Mouse (Mus musculus) stomach, embryonic 16.5 days (tissue): Measurements from ENCODE around the gene Elovl6. TPM values are rescaled to one million over a fixed set of nuclear protein-coding genes. Genes with fewer than 3 reads are reported as not detected.

ENCODE experiments used
- ATAC-seq: fragments of 200-750 bp; cut with Nextera tagmentation; 2 replicates; pipeline ENCODE4 v1.8.0; 2017; ENCODE audit warnings: moderate number of reproducible peaks, moderate TSS enrichment; ENCODE audit not compliant: insufficient read depth, low FRiP score
- H3K27ac ChIP-seq: fragments of 300-500 bp; sonication (generic); 2 replicates; pipeline ENCODE4 v1.5.1; 2014; ENCODE audit warnings: low read length
- H3K27me3 ChIP-seq: fragments of 300-500 bp; sonication (generic); 2 replicates; pipeline ENCODE4 v1.6.1; 2014; ENCODE audit warnings: low read length, control low read depth, mixed read lengths; ENCODE audit not compliant: control insufficient read depth, insufficient read depth
- H3K36me3 ChIP-seq: fragments of 300-500 bp; sonication (generic); 2 replicates; pipeline ENCODE4 v1.6.1; 2014; ENCODE audit warnings: low read length; ENCODE audit not compliant: control insufficient read depth, insufficient read depth
- H3K4me1 ChIP-seq: fragments of 300-500 bp; sonication (generic); 2 replicates; pipeline ENCODE4 v1.6.1; 2014; ENCODE audit warnings: low read length, control low read depth, mixed read lengths; ENCODE audit not compliant: control insufficient read depth, insufficient read depth
- H3K4me2 ChIP-seq: fragments of 300-500 bp; sonication (generic); 2 replicates; pipeline ENCODE4 v1.6.1; 2014; ENCODE audit warnings: low read depth, low read length, mixed read lengths
- H3K4me3 ChIP-seq: fragments of 300-500 bp; sonication (generic); replicated peaks from 2 replicates; pipeline ENCODE4 v1.5.1; 2014; ENCODE audit warnings: mild to moderate bottlenecking, low read length
- H3K9ac ChIP-seq: fragments of 300-500 bp; sonication (generic); 2 replicates; pipeline ENCODE4 v1.6.1; 2014; ENCODE audit warnings: low read length
- H3K9me3 ChIP-seq: fragments of 300-500 bp; sonication (generic); replicated peaks from 2 replicates; pipeline ENCODE4 v1.6.1; 2016; ENCODE audit warnings: low read length, control low read depth; ENCODE audit not compliant: control insufficient read depth
- WGBS: fragments of 180-500 bp; shearing (Covaris S2); extraction: QIAGEN DNeasy Blood & Tissue Kit; methylation state at CpG from one replicate; pipeline ENCODE4 v1.1.7; 2014; 5-methylcytosine and 5-hydroxymethylcytosine counted together
- polyA plus RNA-seq: library from polyadenylated mRNA; unstranded; fragments of >200 nt; fragmentation: Nextera tagmentation; extraction: Ambion mirVana; gene quantifications from 2 replicates; pipeline ENCODE4 v1.2.1, GENCODE M21; 2015

Elovl6 gene
- polyA plus RNA-seq, 1 experiment from 2014 or later: 27.5 TPM

DNA sequence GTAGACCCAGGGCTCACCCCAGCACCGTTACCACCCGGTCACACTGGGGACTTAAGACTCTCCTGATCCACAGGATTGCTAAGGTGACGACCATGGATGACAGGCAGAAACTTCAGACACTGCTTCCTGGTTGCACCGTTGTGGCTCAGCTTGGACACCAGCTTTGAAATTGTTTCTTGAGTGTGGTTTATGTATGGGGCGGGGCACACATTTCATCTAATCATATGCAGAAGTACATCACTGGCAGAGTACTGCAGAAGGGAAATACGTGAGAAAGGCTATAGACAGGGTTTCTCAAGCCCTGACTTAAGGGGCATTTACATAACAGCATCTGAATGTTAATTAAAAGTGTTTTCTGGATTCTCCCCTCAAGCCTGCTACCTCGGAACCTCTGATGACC is 81.6 kb downstream of the Elovl6 start:
- Histone ChIP-seq H3K9ac (no peak overlapping the region), H3K36me3 (no peaks in the 10 kb centered on the region), H3K4me1 (no peaks in the 10 kb centered on the region; the same call in 1 of the 2 replicates), H3K27ac (no peak overlapping the region), H3K27me3 (no peaks in the 10 kb centered on the region), H3K4me2 (no peak overlapping the region), H3K4me3 (no peak overlapping the region), H3K9me3 (no peaks in the 10 kb centered on the region)
- ATAC-seq: no peak
- 80% methylated on average over 7 of the region's 7 CpGs for WGBS

GRCm38 (mm10) chr3:129614216-129614615 is 82.1 kb downstream of the Elovl6 start:
- Histone ChIP-seq H3K4me2 (no peak overlapping the region), H3K9ac (no peak overlapping the region), H3K36me3 (no peaks in the 10 kb centered on the region), H3K4me1 (no peaks in the 10 kb centered on the region; the same call in 1 of the 2 replicates), H3K9me3 (no peaks in the 10 kb centered on the region), H3K27me3 (no peaks in the 10 kb centered on the region), H3K27ac (no peak overlapping the region), H3K4me3 (no peak overlapping the region)
- no peak for ATAC-seq
- 86% methylated on average over 2 of the region's 2 CpGs for WGBS

DNA sequence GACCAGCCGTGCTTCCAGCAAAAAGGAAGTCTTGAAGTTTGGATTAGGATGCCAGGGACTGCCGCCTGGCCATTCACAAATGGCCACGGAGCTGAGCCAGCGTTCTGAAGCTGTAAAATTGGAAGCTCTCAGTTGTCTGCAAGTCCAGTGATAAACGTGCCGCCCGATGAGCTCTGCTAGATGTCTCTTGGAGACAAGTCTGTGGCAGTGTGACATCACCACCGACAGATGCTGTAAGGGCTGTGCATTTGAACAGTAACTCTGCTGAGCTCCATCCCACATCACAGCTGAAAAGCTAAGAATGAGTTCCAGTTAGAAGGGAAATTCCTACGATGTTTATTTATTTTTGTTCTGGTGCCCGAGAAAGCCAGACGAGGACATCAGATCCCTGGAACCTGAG is 85.3 kb downstream of the Elovl6 start:
- 78% methylated on average over 11 of the region's 11 CpGs for WGBS
- H3K9me3 ChIP-seq: no peaks in the 10 kb centered on the region
- H3K27ac ChIP-seq: no peak overlapping the region
- H3K36me3 ChIP-seq: 0 out of 2 replicates have a peak, but pooled peaks cover 4% of the 10 kb centered on the region
- peaks cover 6% of the 10 kb centered on the region; the same call in 1 of the 2 replicates for H3K4me1 ChIP-seq
- no peak for ATAC-seq
- H3K9ac ChIP-seq: no peak overlapping the region
- H3K4me2 ChIP-seq: no peak overlapping the region
- no peaks in the 10 kb centered on the region for H3K27me3 ChIP-seq
- no peak overlapping the region for H3K4me3 ChIP-seq

GRCm38 (mm10) chr3:129619194-129619775 is 87.1 kb downstream of the Elovl6 start:
- Histone ChIP-seq H3K27ac (no peak overlapping the region), H3K4me3 (no peak overlapping the region), H3K27me3 (no peaks in the 10 kb centered on the region), H3K36me3 (0 out of 2 replicates have a peak, but pooled peaks cover 4% of the 10 kb centered on the region), H3K4me2 (no peak overlapping the region), H3K9ac (no peak overlapping the region), H3K4me1 (0 out of 2 replicates have a peak, but pooled peaks cover 6% of the 10 kb centered on the region), H3K9me3 (no peaks in the 10 kb centered on the region)
- no peak for ATAC-seq
- WGBS: 36% methylated on average over 16 of the region's 16 CpGs

DNA sequence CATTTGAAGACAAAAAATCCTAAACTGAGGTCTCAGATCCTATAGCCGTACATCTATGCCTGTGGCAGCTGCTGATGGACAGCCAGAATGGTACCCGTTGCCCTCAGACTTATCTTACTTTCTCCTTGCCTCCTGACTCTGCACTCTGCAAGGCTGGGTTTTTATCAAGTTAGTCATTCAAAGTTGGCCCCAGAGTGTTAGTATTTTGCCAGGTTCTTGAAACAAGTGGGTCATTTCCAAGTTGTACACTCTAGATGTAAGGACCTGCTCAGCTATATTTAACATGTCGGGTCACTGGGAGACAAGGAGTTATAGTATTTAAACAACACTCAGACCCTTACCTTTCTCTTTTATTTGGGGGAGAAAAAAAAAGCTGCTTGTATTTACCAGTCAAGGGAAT is 88.6 kb downstream of the Elovl6 start:
- H3K9ac ChIP-seq: no peak overlapping the region
- no peaks in the 10 kb centered on the region for H3K9me3 ChIP-seq
- ATAC-seq: no peak
- no peak overlapping the region for H3K4me3 ChIP-seq
- H3K36me3 ChIP-seq: 0 out of 2 replicates have a peak, but pooled peaks cover 4% of the 10 kb centered on the region
- WGBS: 72% methylated on average over 3 of the region's 3 CpGs
- no peaks in the 10 kb centered on the region for H3K27me3 ChIP-seq
- 0 out of 2 replicates have a peak, but pooled peaks cover 6% of the 10 kb centered on the region for H3K4me1 ChIP-seq
- no peak overlapping the region for H3K4me2 ChIP-seq
- no peak overlapping the region for H3K27ac ChIP-seq

GRCm38 (mm10) chr3:129621255-129621654 is 89.1 kb downstream of the Elovl6 start:
- no peak overlapping the region for H3K4me2 ChIP-seq
- H3K9me3 ChIP-seq: no peaks in the 10 kb centered on the region
- no peak for ATAC-seq
- 52% methylated on average over 5 of the region's 5 CpGs for WGBS
- H3K27ac ChIP-seq: no peak overlapping the region
- H3K36me3 ChIP-seq: 0 out of 2 replicates have a peak, but pooled peaks cover 4% of the 10 kb centered on the region
- H3K27me3 ChIP-seq: no peaks in the 10 kb centered on the region
- no peak overlapping the region for H3K4me3 ChIP-seq
- H3K9ac ChIP-seq: no peak overlapping the region
- 0 out of 2 replicates have a peak, but pooled peaks cover 6% of the 10 kb centered on the region for H3K4me1 ChIP-seq

DNA sequence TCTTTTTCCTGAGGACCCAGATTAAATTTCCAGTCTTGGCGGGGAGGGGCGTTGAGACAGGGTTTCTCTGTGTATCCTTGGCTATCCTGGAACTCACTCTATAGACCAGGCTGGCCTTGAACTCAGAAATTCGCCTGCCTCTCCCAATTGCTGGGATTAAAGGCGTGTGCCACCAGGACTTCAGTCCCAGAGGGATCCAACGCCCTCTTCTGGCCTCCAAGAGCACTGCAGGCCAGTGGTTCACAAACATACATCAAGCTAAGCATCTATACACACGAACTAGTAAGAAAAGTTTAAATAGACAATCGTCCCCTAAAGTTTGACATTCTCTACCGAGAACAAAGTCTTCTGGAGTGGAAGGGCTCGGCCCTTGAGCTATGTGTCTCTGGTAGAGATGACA is 90.0 kb downstream of the Elovl6 start:
- H3K4me2 ChIP-seq: no peak overlapping the region
- no peak for ATAC-seq
- WGBS: 75% methylated on average over 9 of the region's 9 CpGs
- no peaks in the 10 kb centered on the region for H3K9me3 ChIP-seq
- H3K27ac ChIP-seq: no peak overlapping the region
- H3K4me3 ChIP-seq: no peak overlapping the region
- H3K9ac ChIP-seq: no peak overlapping the region
- no peaks in the 10 kb centered on the region for H3K27me3 ChIP-seq
- H3K4me1 ChIP-seq: 0 out of 2 replicates have a peak, but pooled peaks cover 7% of the 10 kb centered on the region
- H3K36me3 ChIP-seq: 0 out of 2 replicates have a peak, but pooled peaks cover 4% of the 10 kb centered on the region

DNA sequence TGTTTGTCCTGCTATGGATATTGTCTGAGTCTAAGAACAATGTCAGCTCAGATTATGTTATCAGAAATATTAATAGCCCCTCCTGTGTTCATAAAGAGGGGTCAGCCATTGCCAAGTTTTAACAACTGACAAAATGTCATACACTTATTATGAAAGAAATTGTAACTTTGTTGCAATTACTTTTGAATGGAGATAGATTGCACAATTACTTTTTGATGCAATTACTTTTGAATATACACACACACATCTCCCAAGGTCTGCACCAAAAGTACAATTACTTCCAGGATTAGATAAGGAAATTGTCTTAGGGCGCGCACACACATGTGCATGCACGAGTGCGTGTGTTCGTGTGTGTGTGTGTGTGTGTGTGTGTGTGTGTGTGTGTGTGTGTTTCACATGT is 90.5 kb downstream of the Elovl6 start:
- no peaks in the 10 kb centered on the region for H3K27me3 ChIP-seq
- no peak overlapping the region for H3K4me3 ChIP-seq
- no peak for ATAC-seq
- no peak overlapping the region for H3K4me2 ChIP-seq
- no peaks in the 10 kb centered on the region for H3K9me3 ChIP-seq
- no peak overlapping the region for H3K27ac ChIP-seq
- H3K4me1 ChIP-seq: 0 out of 2 replicates have a peak, but pooled peaks cover 9% of the 10 kb centered on the region
- WGBS: 97% methylated on average over 5 of the region's 5 CpGs
- H3K36me3 ChIP-seq: 0 out of 2 replicates have a peak, but pooled peaks cover 4% of the 10 kb centered on the region
- no peak overlapping the region for H3K9ac ChIP-seq

GRCm38 (mm10) chr3:129624193-129624805 is 92.1 kb downstream of the Elovl6 start:
- Histone ChIP-seq H3K27ac (no peak overlapping the region), H3K9me3 (no peaks in the 10 kb centered on the region), H3K27me3 (no peaks in the 10 kb centered on the region), H3K9ac (no peak overlapping the region), H3K36me3 (0 out of 2 replicates have a peak, but pooled peaks cover 4% of the 10 kb centered on the region), H3K4me2 (no peak overlapping the region), H3K4me3 (no peak overlapping the region), H3K4me1 (0 out of 2 replicates have a peak, but pooled peaks cover 9% of the 10 kb centered on the region)
- no peak for ATAC-seq
- 97% methylated on average over 10 of the region's 10 CpGs for WGBS
